Mouse (Mus musculus) 416B (cell line): ENCODE results near the gene Pdhb.

Experiments
- DNase-seq: peaks from one replicate; pipeline ENCODE4 v3.0.0; 2011; ENCODE audit warnings: low read depth

Gene Pdhb

DNA sequence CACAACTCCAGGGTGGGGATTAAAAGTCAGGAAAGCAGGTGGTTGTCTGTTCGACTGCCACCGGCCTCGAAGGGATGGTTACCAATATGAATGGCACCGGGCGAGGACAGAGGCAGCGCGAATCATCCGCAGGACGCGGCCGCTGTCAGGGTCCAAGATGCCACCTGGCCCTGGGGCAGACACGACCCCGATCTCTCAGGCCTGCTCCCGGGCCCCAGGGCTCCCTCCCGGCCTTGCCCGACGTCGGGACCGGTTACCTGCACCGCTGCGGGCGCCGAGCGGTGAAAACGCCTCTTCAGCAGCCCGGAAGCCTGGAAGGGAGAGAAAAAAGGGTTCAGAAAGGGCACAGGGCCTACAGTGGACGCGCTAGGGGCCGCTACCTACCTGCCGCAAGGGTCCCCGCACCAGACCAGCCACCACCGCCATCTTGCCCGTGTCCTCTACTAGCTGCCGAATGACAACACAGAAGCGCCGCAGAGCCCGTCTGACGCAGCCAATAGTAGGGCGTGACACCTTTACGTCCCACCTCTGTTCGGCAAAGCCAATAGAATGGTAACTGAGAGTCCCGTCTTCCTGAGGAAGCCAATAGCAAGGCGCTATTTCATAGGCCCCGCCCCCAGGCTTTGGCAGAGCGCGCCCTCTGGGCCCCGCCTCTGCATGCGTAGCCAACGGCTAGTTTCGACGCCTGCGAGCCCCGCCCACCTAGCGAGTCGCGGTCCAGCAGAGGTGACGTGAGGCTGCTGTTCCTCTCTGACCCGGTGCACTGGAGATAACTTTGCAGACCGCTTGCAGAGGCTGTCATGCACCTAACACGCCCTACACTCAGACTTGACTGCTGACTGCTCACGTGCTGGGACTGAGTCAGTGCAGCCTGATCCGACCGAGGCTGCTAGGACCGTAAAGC, at the start of gene Pdhb:
TSS of gene Pdhb (minus strand) at position 519 of the 904 bp plus-strand sequence.
- DNase-seq, result peak; percentile 99

DNA sequence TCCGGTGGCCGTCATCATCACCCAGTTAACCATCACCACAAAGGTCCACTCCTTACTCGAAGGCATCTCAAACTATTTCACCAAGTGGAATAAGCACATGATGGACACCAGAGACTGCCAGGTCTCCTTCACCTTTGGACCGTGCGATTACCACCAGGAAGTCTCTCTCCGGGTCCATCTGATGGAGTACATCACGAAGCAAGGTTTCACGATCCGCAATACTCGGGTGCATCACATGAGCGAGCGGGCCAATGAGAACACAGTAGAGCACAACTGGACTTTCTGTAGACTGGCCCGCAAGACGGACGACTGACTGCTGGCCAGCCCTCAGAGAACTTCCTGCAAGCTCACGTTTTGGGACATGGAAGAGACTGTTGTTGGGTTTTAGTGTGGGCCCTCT, 49.7 kb upstream of the Pdhb start:
- DNase-seq, result no peak

DNA sequence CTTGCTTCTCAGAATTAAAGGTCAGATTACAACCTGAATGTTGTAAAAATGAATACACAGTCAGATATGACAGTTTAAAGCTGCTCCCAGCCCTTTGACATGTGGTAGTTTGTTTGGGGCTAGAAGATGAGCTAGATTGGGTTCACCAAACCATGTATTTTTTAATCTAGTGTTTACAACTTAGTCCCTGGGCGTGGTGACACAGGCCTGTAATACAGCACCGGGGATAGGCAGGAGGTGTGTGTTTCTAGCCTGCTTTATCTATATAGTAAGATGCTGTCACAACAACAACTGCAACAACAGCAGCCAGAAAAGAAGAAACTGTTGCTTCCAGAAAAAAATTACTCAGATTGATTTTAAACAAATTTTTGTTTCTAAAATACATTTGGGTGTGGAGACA, 48.1 kb upstream of the Pdhb start:
- no peak for DNase-seq

DNA sequence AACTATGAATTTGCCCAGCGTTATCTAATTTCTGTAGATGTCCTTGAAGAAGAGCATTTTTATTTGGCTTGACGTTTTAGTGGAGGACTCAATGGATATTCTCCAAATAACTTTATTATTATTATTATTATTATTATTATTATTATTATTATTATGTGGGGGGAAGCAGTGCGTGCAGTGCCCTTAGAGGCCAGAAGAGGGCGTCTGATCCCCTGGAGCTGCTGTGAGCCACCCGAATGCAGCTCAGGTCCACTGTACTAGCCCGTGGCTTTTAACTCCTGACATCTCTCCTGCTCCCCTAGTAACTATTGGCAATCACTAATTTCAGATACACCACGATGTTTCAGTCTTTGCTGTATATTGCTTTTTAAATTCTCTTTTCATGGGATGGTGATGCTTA, 47.5 kb upstream of the Pdhb start:
- DNase-seq, result peak; percentile 33

DNA sequence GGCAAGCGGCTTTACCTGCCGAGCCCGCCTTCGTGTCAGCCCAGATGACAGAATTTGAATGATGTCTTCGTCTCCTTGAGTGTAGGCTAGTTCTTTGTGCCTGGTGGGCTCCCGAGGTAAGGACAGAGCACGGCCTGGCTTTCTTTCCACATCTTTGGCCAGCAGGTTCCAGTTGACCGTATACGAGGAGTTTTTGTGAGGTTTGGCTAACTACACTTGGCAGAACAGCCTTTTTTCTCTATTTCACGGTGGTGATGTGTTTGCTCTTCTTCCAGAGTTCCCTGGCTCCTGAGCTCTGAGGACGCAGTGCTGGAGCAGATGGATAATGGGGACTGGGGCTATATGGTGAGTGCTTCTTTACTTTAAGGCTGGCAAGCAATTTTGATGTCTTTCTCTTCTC, 47.1 kb upstream of the Pdhb start:
- no peak for DNase-seq

DNA sequence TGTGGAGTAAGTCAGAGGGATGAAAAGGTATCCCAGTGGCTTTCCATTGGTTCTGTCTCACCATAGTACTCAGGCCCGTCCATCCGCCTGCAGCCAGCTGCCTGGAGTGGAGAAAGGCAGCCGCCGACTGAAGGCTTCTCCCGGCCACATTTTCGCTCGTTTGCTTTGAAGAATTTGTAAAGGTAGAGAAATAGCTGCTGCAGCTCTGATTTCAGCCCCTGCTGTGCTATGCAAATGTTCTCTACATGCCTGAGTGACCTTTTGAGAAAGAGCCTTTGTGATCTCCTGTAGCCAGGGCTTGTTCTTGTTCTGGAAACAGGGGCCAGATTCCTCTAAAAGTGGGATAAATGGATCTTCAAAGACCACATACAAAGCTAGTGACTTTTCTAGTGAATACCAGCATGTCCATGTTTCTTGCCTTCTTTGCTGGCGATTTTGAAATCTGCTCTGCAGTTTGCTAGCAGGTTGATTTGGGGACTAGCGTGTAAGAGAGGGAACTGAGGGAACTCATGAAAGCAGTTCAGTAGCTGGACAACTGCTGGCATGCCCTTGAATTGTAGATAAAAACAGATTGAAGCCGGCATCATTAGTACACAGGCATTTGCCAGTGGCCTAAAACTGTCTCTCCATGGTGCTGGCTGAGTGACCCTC, 46.0 kb upstream of the Pdhb start:
- DNase-seq, result no peak

DNA sequence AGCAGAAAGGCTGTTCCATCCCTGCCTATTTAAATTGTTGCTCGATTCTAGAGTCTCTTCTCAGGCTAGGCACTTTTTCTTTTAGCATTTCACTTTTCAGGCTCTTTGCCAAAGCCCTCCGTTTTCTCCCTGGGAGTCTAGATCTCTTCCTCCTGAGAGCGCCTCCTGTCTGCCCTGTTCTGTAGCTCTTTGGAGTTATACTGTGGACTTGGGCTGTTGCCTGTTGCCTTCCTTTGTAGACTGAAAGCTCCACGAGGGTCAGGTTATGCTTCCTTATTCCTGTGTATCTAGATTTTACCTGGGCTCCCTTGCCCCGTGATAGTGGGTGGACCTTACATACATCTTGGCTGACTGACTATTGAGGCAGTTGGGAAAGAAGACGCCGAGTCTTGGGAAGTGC, 45.4 kb upstream of the Pdhb start:
- no peak for DNase-seq

DNA sequence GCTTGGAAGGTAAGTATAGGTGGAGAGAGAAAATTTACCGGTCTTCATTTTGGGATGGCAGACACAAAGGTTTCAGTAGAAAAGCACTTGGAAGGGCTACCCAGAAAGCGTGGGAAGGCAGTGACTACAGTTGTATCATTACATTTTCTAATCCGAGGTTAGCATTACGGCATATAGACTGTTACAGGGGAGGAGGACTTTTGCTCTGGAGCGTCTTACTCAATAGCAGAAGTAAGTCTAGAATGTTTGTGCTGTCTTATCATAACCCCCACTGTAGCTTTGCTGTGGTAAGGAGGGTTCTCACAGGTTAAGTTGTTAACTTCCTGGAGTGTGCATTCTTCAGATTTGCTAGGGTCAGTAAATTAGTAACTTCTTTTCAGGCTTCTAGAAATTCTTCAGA, 43.3 kb upstream of the Pdhb start:
- peak; percentile 53 for DNase-seq

DNA sequence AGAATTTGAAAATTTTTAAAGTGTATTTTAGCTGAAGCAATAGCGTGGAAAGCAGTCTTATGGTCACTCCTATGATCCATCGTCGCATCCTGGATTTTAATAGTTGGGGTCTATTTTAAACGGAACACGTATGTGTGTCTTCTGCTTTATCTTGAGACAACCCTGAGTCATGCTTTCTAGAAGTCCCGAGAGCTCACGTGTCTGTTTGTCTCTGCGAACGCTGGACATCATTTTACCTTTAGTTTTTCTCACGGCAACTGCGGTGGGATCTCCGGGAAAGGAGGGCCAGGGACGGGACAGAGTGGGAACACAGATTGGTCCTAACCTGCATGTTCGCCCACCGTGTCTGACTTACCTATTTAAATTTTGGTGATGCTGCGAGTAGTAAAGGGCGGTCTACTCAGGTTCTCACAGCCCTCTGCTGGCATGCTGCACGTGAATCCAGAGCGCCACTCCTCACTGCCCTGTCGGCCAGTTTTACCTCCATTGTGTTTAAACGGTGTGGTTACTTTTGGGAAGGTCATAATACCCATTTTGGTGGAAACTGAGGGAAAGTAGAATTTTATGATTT, 42.5 kb upstream of the Pdhb start:
- DNase-seq, result peak; percentile 28

DNA sequence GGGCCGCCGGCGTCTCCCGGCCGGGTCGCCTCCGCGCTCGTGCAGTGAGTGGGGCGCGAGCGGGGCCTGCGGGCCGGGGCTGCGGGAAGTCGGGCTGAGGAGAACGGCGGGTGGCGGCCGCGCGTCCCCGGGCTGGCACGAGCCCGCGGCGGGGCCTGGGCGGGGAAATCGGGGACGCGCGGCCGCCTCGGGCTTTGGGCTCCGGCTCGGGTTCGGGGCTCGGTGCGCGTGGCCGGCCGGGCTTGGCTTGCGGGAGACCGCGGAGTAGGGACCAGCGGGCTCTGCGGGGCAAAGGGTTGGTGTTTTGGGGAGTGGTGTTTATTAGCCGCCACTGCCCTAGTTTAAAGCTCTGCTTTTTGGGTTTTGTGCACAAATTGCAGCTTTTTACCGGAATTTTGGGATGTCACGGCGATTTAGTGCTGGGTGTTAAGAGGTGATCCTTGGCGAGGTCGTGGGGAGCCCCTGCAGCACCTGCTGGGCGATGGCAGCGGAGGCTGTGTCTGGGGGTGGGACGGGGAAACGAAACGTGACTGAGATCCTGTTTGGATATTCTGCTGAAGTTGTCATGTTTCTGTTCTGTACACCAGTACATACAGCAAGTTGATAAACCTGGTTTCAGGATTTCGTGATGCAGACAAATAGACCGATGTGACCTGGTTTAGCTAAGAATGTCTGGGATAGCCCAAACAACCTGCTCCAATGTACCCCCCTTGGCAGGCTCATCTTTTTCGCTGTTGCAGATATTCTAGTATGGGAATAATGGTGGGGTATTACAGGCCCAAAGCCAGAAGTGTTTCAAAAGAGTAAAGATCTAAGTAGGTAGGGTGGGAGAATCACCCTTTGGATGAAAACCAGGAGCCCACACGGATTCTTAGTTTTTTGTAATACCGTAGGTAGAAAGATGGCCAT, 41.7 kb upstream of the Pdhb start:
- DNase-seq, result peak; percentile 46

DNA sequence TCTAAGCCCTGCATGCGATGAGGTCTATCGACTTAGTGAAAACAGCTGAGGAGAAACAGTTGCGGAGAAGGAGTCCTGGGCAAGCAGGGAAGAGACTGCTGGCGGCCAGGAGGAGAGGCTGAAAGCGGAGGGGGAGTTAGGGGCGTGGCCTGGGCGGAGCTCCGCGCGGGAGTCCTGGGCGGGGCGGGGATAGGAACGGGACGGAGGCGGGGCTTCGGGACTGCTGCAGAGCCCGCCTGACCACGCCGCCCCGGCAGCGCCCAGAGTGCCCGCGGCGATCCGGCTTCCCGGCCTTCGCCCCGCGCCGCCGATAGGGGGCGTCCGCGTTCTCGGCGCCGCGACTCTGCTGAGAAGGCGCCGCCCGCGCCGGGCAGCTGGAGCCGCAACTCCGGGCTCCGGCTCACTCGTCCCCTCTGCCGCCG, 41.0 kb upstream of the Pdhb start, which contains the start of gene Kctd6:
TSS of gene Kctd6 (plus strand) at position 338 of the 422 bp plus-strand sequence.
- peak; percentile 95 for DNase-seq

DNA sequence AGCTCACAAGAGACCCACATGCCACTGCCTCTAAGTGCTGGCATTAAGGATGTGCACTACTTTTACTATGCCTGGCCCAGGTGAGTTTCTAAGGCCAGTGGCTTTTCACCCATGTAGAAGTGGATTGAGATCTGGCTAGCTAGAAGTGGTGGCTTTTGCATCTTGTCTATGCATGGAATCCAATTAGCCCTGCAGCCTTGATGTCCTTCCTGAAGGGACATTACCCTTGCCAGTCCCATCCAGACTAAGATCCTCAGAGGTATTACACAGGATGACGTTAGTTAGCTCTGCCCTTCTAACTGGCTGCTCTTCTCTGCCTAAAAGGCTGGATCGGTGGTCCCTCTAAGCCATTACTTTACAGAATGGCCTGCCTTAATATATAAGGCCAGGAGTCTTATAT, 40.2 kb upstream of the Pdhb start:
- DNase-seq, result no peak

DNA sequence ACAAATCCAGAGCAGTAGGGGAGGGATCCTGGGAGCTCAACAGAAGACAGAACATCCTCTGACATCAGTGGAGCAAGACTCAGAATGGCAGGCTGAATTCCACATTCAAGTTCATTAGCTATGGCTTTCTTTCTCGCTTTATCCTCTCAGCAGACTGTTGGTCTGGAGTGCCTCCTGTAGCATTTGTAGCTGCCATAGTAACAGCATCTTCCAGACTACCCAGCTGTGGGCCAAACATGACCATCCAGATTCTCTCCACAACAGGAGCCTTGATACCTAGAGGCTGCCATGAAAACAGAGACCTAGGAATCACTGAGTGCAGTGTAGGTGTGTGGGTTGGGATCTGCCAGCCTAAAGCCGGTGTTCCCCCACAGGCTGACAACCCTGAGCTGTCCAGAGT, 37.1 kb upstream of the Pdhb start:
- DNase-seq, result no peak

DNA sequence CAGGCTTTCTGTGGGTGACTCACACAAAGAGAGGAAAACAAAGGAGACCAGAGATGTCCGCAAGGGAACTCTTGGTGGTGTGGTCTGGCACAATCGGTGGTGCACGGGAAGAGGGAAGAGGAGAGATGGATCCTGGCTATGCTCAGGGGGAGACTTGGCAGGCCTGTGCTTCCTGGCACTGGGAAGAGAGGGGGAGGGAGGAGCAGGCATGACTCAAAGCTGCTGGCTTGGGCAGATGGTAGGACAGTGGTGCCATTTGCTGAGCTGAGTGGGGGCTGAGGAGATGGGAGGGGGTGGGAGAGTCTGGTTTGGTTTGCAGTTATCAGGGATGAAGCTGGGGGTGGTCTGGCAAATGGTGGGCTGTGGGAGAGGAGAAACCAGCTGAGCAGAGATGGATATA, 36.1 kb upstream of the Pdhb start:
- DNase-seq, result no peak

DNA sequence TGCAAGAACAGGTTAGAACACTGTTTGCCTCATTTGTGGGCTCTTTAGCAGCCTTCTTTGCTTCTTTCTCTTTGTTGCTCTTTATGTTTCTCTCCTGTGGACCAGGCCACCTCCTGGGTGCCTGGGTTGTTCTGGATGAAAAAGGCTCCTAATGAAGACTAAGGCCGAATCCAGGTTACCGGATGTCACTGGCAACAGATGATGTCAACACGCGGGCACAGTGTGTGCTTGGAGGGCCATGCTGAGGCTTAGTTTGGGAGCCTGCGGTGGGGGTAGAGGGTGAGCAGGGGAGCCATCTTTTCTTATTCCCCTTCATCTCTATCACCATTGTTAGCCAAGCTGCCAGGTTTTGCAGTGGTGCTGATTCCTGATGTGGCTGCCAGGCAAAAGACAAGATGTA, 34.7 kb upstream of the Pdhb start:
- no peak for DNase-seq

DNA sequence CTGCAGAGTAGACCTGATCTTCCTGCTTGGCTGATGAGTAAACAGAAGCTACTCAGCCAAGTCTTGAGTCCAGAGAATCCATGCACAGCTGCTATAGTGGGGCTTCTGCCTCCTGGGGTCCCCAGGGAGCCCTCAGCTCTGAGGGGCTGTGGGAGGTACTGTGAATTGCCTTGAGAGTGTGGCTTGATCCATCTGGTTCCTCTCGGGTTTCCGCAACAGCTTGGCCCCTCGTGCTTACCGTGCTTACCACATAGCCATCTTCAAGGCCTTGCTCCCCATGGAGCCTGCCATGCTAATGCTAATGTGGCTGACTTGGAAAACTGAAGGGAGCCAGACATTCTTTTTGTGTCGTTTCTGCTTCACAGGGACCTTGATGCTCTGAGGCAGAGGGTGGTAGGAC, 34.3 kb upstream of the Pdhb start:
- no peak for DNase-seq

DNA sequence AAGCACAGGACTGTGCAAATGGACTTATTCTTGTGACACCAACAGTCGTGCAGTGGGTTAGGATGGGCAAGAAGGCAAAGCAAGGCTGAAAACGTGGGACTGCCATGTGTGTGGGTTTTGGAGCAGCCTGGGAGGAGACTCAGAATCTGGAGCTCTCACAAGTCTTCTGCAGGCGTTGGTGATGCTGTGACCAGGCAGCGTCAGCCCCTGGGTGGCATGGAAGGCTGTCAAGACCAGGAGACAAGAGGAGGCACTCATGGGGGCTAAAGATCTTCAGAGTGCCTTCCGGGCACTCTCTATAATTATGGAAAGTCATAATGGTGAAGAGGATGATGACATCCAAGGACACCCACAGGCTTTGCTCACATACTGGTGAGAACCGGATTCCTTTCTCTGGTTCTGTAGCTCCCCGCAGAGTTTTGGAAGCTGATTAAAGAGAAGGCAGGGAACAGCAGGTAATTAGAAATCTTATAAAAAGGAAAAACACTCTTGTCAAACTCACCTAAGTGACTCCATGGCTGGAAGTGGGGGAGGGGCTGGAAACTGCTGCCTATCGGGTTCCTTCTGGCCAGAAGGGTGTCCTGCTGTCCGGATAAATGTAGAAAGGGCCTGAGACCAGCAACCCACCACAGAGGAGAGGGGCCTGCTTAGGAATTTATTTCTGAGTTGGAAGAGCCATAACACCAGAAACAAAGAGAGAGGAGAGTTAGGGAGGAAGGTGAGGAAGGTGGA, 33.5 kb upstream of the Pdhb start:
- DNase-seq, result no peak

DNA sequence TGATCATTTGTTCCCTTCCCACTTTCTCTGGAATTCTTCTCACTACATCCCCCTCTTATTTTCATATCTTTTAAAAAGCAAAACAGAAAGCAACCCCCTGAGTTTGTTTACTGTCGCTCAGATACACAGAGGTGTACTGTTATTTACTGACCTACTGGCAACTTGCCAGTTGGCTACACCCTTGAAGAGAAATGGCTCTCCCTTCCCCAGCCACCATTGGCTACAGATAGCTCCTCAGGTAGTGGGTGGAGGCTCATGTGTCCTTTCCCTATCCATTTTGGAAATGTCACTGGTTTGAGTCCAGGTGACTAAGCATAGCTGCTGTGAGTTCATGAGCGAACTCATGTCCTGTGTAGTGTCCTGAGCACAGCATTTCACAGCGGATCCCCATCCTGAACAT, 28.9 kb upstream of the Pdhb start:
- no peak for DNase-seq

DNA sequence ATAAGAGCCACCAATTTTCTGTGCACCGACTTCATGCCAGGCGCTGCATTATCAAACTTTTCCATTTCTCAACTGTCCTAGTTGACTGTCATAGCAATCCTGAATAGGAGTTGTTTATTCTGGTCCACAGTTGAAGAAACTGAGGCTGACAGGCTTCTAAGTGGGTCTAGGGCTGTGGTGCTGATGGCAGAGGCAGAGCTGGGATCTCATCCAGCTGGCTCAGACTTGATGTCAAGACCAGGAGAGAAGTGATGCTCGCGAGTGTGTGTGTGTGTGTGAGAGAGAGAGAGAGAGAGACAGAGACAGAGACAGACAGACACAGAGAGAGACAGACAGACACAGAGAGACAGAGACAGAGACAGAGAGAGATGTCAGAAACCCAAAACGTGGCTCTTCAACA, 27.9 kb upstream of the Pdhb start:
- no peak for DNase-seq

DNA sequence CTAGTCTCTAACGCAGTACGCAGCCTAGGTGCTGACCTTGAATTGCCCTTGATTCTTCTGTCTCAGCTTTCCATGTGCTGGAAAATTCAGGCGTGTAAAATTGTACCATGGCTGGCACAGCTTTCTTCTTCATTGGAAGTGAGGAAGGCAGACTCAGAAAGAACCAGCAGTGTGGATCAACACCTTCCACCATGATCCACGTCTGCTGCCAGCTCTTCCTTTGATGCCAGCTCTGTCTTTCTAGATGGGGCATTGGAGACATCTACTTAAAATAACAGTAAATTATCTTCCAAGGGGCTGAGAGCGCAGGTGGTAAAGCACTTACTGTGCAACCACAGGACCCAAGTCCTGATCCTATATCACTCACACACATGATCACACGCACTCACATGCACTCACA, 19.9 kb upstream of the Pdhb start:
- DNase-seq, result no peak

DNA sequence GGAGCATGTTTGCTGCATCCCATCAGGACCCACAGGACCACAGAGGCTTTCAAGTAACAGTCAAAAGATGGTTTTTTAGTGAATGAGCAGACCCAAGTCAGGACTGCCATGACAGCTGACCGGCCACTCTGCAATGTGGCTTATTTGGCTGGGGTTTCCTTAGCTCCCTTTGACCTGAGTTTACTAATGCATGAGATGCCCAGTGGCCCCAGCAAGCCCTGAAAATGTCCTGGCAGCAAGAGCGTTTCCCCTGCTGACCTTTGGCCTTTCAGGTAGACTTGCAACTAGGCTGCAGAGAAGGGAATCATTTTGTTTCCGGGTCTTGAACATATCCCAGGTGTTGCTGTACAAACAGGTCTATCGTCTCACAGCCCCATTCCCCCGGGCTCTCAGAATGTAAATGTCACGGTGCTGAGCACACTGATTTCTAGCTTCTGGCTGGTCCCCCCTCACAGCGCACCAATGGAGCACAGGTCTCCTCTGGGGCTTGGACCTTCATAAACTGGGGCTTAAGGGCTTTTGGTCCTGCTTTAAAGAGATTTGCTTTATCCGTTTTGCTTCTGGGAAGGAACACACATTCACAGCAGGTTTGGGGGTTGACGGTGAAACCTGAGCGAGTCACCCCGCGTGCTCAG, 18.6 kb upstream of the Pdhb start:
- DNase-seq, result no peak
